Mouse (Mus musculus) C2C12 (cell line): ENCODE measurements around the gene Grik4.

Experiments
- CTCF ChIP-seq: IDR thresholded peaks from one replicate; pipeline ENCODE4 v1.5.1; 2011; ENCODE audit not compliant: control insufficient read depth, insufficient read depth, insufficient read length
- MAX ChIP-seq: IDR thresholded peaks from one replicate; pipeline ENCODE4 v1.6.1; 2011; ENCODE audit warnings: mild to moderate bottlenecking, control low read depth
- MYOD1 ChIP-seq: IDR thresholded peaks from one replicate; pipeline ENCODE4 v1.6.1; 2011; ENCODE audit warnings: low read depth; ENCODE audit not compliant: control insufficient read depth, insufficient read length
- MYOG ChIP-seq: IDR thresholded peaks from one replicate; pipeline ENCODE4 v1.6.1; 2011; ENCODE audit not compliant: control insufficient read depth, insufficient read length; ENCODE audit errors: extremely low read depth
- USF1 ChIP-seq: IDR thresholded peaks from one replicate; pipeline ENCODE4 v1.6.1; 2011; ENCODE audit warnings: low read depth, mild to moderate bottlenecking, control low read depth, moderate library complexity

GRCm38 (mm10) chr9:42705848-42706247, 238.4 kb downstream of the Grik4 start:
- TF ChIP-seq CTCF, result no peak
- no peak for TF ChIP-seq MAX
- TF ChIP-seq MYOG, result no peak
- no peak for TF ChIP-seq MYOD1
- TF ChIP-seq USF1, result no peak
